Mouse (Mus musculus) liver, embryonic 11.5 days (tissue): ENCODE results near the gene Gm20661. TPM values are rescaled to one million over a fixed set of nuclear protein-coding genes. Genes with fewer than 3 reads are reported as not detected.

Experiments used
- ATAC-seq: fragments of 200-750 bp; cut with Nextera tagmentation; replicated peaks from 2 replicates; pipeline ENCODE4 v1.8.0; 2017; ENCODE audit warnings: moderate number of reproducible peaks, mild to moderate bottlenecking, moderate TSS enrichment, moderate library complexity; ENCODE audit not compliant: low FRiP score
- DNase-seq: peaks from one replicate; pipeline ENCODE4 v3.0.0-alpha.2; 2017; ENCODE audit warnings: low spot score
- H3K27ac ChIP-seq: fragments of 300-500 bp; sonication (generic); 2 replicates; pipeline ENCODE4 v1.5.1; 2014; ENCODE audit warnings: mild to moderate bottlenecking, low read depth, low read length, control low read depth
- H3K27me3 ChIP-seq: fragments of 300-500 bp; sonication (generic); replicated peaks from 2 replicates; pipeline ENCODE4 v1.6.1; 2014; ENCODE audit warnings: low read length, mixed read lengths; ENCODE audit not compliant: control insufficient read depth, insufficient read depth
- H3K36me3 ChIP-seq: fragments of 300-500 bp; sonication (generic); 2 replicates; pipeline ENCODE4 v1.6.1; 2014; ENCODE audit warnings: mild to moderate bottlenecking, low read length, moderate library complexity, mixed read lengths; ENCODE audit not compliant: control insufficient read depth, insufficient read depth
- H3K4me1 ChIP-seq: fragments of 300-500 bp; sonication (generic); replicated peaks from 2 replicates; pipeline ENCODE4 v1.6.1; 2014; ENCODE audit warnings: low read length, mixed read lengths; ENCODE audit not compliant: control insufficient read depth, insufficient read depth
- H3K4me2 ChIP-seq: fragments of 300-500 bp; sonication (generic); 2 replicates; pipeline ENCODE4 v1.6.1; 2014; ENCODE audit warnings: mild to moderate bottlenecking, control low read depth, moderate library complexity
- H3K4me3 ChIP-seq: fragments of 300-500 bp; sonication (generic); 2 replicates; pipeline ENCODE4 v1.5.1; 2014; ENCODE audit warnings: low read depth, low read length, control low read depth
- H3K9ac ChIP-seq: fragments of 300-500 bp; sonication (generic); 2 replicates; pipeline ENCODE4 v1.6.1; 2014; ENCODE audit warnings: low read depth, low read length, control low read depth
- H3K9me3 ChIP-seq: fragments of 300-500 bp; sonication (generic); 2 replicates; pipeline ENCODE4 v1.6.1; 2016; ENCODE audit warnings: low read length, inconsistent platforms, mixed read lengths; ENCODE audit not compliant: control insufficient read depth
- WGBS: fragments of 180-500 bp; shearing (Covaris S2); extraction: QIAGEN DNeasy Blood & Tissue Kit; methylation state at CpG from one replicate; pipeline ENCODE4 v1.1.7; 2014; 5-methylcytosine and 5-hydroxymethylcytosine counted together
- polyA plus RNA-seq: library from polyadenylated mRNA; unstranded; fragments of >200 nt; fragmentation: Nextera tagmentation; extraction: Ambion mirVana; gene quantifications from 2 replicates; pipeline ENCODE4 v1.2.1, GENCODE M21; 2014

Gene Gm20661
- 2.0 TPM in 2 replicates for polyA plus RNA-seq

- H3K4me2 ChIP-seq: peak within 1 kb of the TSS; percentile 89
- H3K27me3 ChIP-seq: no peaks in the 10 kb centered on the region; the same call in 1 of the 2 replicates
- ATAC-seq (peak; percentile 84), DNase-seq (peak; percentile 84)
- H3K4me1 ChIP-seq: peaks cover 54% of the 10 kb centered on the region
- peaks cover 15% of the 10 kb centered on the region for H3K36me3 ChIP-seq
- peak within 1 kb of the TSS; percentile 83 for H3K4me3 ChIP-seq
- H3K9me3 ChIP-seq: no peaks in the 10 kb centered on the region
- WGBS: 11% methylated on average over 14 of the region's 14 CpGs
- H3K9ac ChIP-seq: peak within 1 kb of the TSS; percentile 90
- H3K27ac ChIP-seq: peak within 1 kb of the TSS; percentile 97
Measured at GRCm38 (mm10) chr9:107982681-107983346, at the start of gene Gm20661. Gm20661 (plus strand) TSS chr9:107983058.

GRCm38 (mm10) chr9:107934146-107934545 lies 48.7 kb upstream of the Gm20661 start:
- Histone ChIP-seq H3K27ac (no peak overlapping the region), H3K4me1 (peaks cover 8% of the 10 kb centered on the region), H3K9ac (no peak overlapping the region), H3K36me3 (no peaks in the 10 kb centered on the region), H3K27me3 (peaks cover 41% of the 10 kb centered on the region), H3K9me3 (no peaks in the 10 kb centered on the region), H3K4me2 (no peak overlapping the region), H3K4me3 (no peak overlapping the region)
- ATAC-seq: no peak
- WGBS: 83% methylated on average over 11 of the region's 11 CpGs
- no peak for DNase-seq

- peak within 1 kb of the TSS; percentile 76 for H3K4me2 ChIP-seq
- no peaks in the 10 kb centered on the region for H3K36me3 ChIP-seq
- no peak for DNase-seq
- no peaks in the 10 kb centered on the region for H3K9me3 ChIP-seq
- H3K9ac ChIP-seq: no peak within 1 kb of the TSS
- H3K27ac ChIP-seq: no peak within 1 kb of the TSS
- WGBS: 22% methylated on average over 3 of the region's 3 CpGs
- peaks cover 8% of the 10 kb centered on the region for H3K4me1 ChIP-seq
- H3K27me3 ChIP-seq: peaks cover 45% of the 10 kb centered on the region
- ATAC-seq: no peak
- H3K4me3 ChIP-seq: peak within 1 kb of the TSS; percentile 50
Measured at GRCm38 (mm10) chr9:107935374-107935773, 47.5 kb upstream of the Gm20661 start, which contains the start of gene Camkv. Camkv (plus strand) TSS chr9:107935674.

- ATAC-seq: no peak
- H3K4me2 ChIP-seq: peak overlapping the region; percentile 76
- peaks cover 8% of the 10 kb centered on the region for H3K4me1 ChIP-seq
- H3K4me3 ChIP-seq: peak overlapping the region; percentile 50
- peak; percentile 52 for DNase-seq
- no peaks in the 10 kb centered on the region for H3K9me3 ChIP-seq
- peaks cover 49% of the 10 kb centered on the region for H3K27me3 ChIP-seq
- no peak overlapping the region for H3K27ac ChIP-seq
- under 1% methylated on average over 38 of the region's 41 CpGs for WGBS
- H3K9ac ChIP-seq: no peak overlapping the region
- H3K36me3 ChIP-seq: no peaks in the 10 kb centered on the region
Measured at GRCm38 (mm10) chr9:107935790-107936214, 47.1 kb upstream of the Gm20661 start.

GRCm38 (mm10) chr9:107936215-107936822 lies 46.5 kb upstream of the Gm20661 start:
- peak overlapping the region; percentile 76 for H3K4me2 ChIP-seq
- peaks cover 8% of the 10 kb centered on the region for H3K4me1 ChIP-seq
- H3K27me3 ChIP-seq: peaks cover 52% of the 10 kb centered on the region
- no peak overlapping the region for H3K27ac ChIP-seq
- WGBS: 5% methylated on average over 29 of the region's 29 CpGs
- H3K9ac ChIP-seq: no peak overlapping the region
- DNase-seq (no peak), ATAC-seq (no peak)
- H3K4me3 ChIP-seq: peak overlapping the region; percentile 50
- H3K36me3 ChIP-seq: no peaks in the 10 kb centered on the region
- no peaks in the 10 kb centered on the region for H3K9me3 ChIP-seq

GRCm38 (mm10) chr9:107936831-107937230 lies 46.0 kb upstream of the Gm20661 start:
- peaks cover 8% of the 10 kb centered on the region for H3K4me1 ChIP-seq
- WGBS: 24% methylated on average over 3 of the region's 3 CpGs
- DNase-seq: no peak
- no peak for ATAC-seq
- H3K27ac ChIP-seq: no peak overlapping the region
- no peak overlapping the region; the same call in 1 of the 2 replicates for H3K4me3 ChIP-seq
- no peaks in the 10 kb centered on the region for H3K36me3 ChIP-seq
- H3K9me3 ChIP-seq: no peaks in the 10 kb centered on the region
- no peak overlapping the region for H3K9ac ChIP-seq
- H3K4me2 ChIP-seq: peak overlapping the region; percentile 76
- H3K27me3 ChIP-seq: peaks cover 52% of the 10 kb centered on the region

- Histone ChIP-seq H3K9me3 (no peaks in the 10 kb centered on the region), H3K4me3 (no peak overlapping the region), H3K27ac (no peak overlapping the region), H3K9ac (no peak overlapping the region), H3K27me3 (no peaks in the 10 kb centered on the region), H3K36me3 (no peaks in the 10 kb centered on the region), H3K4me2 (no peak overlapping the region), H3K4me1 (peaks cover 10% of the 10 kb centered on the region)
- no peak for DNase-seq
- 84% methylated on average over 31 of the region's 31 CpGs for WGBS
- no peak for ATAC-seq
Measured at GRCm38 (mm10) chr9:107947241-107948194, 35.3 kb upstream of the Gm20661 start.

GRCm38 (mm10) chr9:107949184-107949921 lies 33.5 kb upstream of the Gm20661 start:
- H3K36me3 ChIP-seq: no peaks in the 10 kb centered on the region
- DNase-seq (no peak), ATAC-seq (no peak)
- H3K4me1 ChIP-seq: peaks cover 12% of the 10 kb centered on the region
- 79% methylated on average over 13 of the region's 13 CpGs for WGBS
- H3K9me3 ChIP-seq: no peaks in the 10 kb centered on the region
- H3K4me2 ChIP-seq: no peak overlapping the region
- no peak overlapping the region for H3K9ac ChIP-seq
- no peaks in the 10 kb centered on the region for H3K27me3 ChIP-seq
- H3K27ac ChIP-seq: no peak overlapping the region
- H3K4me3 ChIP-seq: no peak overlapping the region
